Mouse (Mus musculus) kidney, embryonic 16.5 days (tissue): ENCODE measurements at regions not wholly inside any gene's neighbourhood (a gene's known extent, or its start where the extent isn't known, plus 50 kb on each side); places are given as distances from the start of the nearest gene placed in this dataset.

Experiments used
- ATAC-seq: fragments of 200-750 bp; cut with Nextera tagmentation; 2 replicates; pipeline ENCODE4 v1.8.0; 2017; ENCODE audit warnings: moderate TSS enrichment; ENCODE audit not compliant: low FRiP score, low TSS enrichment
- H3K27ac ChIP-seq: fragments of 300-500 bp; sonication (generic); 2 replicates; pipeline ENCODE4 v1.5.1; 2014; ENCODE audit warnings: low read length
- H3K27me3 ChIP-seq: fragments of 300-500 bp; sonication (generic); 2 replicates; pipeline ENCODE4 v1.6.1; 2014; ENCODE audit warnings: low read length, control low read depth, mixed read lengths; ENCODE audit not compliant: insufficient read depth
- H3K36me3 ChIP-seq: fragments of 300-500 bp; sonication (generic); 2 replicates; pipeline ENCODE4 v1.6.1; 2014; ENCODE audit warnings: low read length, control low read depth, mixed read lengths; ENCODE audit not compliant: insufficient read depth
- H3K4me1 ChIP-seq: fragments of 300-500 bp; sonication (generic); 2 replicates; pipeline ENCODE4 v1.6.1; 2014; ENCODE audit warnings: low read length, control low read depth, mixed read lengths; ENCODE audit not compliant: insufficient read depth
- H3K4me2 ChIP-seq: fragments of 300-500 bp; sonication (generic); replicated peaks from 2 replicates; pipeline ENCODE4 v1.6.1; 2014; ENCODE audit warnings: low read depth, low read length
- H3K4me3 ChIP-seq: fragments of 300-500 bp; sonication (generic); 2 replicates; pipeline ENCODE4 v1.5.1; 2014; ENCODE audit warnings: mild to moderate bottlenecking, low read length
- H3K9ac ChIP-seq: fragments of 300-500 bp; sonication (generic); replicated peaks from 2 replicates; pipeline ENCODE4 v1.6.1; 2014; ENCODE audit warnings: low read length
- H3K9me3 ChIP-seq: fragments of 300-500 bp; sonication (generic); 2 replicates; pipeline ENCODE4 v1.6.1; 2016; ENCODE audit warnings: low read length, control low read depth
- WGBS: fragments of 180-500 bp; shearing (Covaris S2); extraction: QIAGEN DNeasy Blood & Tissue Kit; methylation state at CpG from one replicate; pipeline ENCODE4 v1.1.7; 2014; 5-methylcytosine and 5-hydroxymethylcytosine counted together

GRCm38 (mm10) chr11:79830567-79831055, 131.6 kb downstream of the Utp6 start:
- no peaks in the 10 kb centered on the region for H3K36me3 ChIP-seq
- WGBS = 81% methylated on average over 5 of the region's 5 CpGs
- H3K4me3 ChIP-seq = no peak overlapping the region
- 0 out of 2 replicates have a peak, but pooled peaks cover 4% of the 10 kb centered on the region for H3K9me3 ChIP-seq
- H3K27ac ChIP-seq = no peak overlapping the region
- H3K4me2 ChIP-seq = no peak overlapping the region
- H3K27me3 ChIP-seq = no peaks in the 10 kb centered on the region
- no peak for ATAC-seq
- H3K9ac ChIP-seq = no peak overlapping the region
- no peaks in the 10 kb centered on the region for H3K4me1 ChIP-seq

GRCm38 (mm10) chr11:79827034-79827433, 135.2 kb downstream of the Utp6 start:
- no peak overlapping the region for H3K4me2 ChIP-seq
- 88% methylated on average over 3 of the region's 3 CpGs for WGBS
- H3K4me3 ChIP-seq = no peak overlapping the region
- H3K27ac ChIP-seq = no peak overlapping the region
- H3K9ac ChIP-seq = no peak overlapping the region
- 0 out of 2 replicates have a peak, but pooled peaks cover 4% of the 10 kb centered on the region for H3K9me3 ChIP-seq
- no peak for ATAC-seq
- no peaks in the 10 kb centered on the region for H3K4me1 ChIP-seq
- H3K36me3 ChIP-seq = no peaks in the 10 kb centered on the region
- no peaks in the 10 kb centered on the region for H3K27me3 ChIP-seq

DNA sequence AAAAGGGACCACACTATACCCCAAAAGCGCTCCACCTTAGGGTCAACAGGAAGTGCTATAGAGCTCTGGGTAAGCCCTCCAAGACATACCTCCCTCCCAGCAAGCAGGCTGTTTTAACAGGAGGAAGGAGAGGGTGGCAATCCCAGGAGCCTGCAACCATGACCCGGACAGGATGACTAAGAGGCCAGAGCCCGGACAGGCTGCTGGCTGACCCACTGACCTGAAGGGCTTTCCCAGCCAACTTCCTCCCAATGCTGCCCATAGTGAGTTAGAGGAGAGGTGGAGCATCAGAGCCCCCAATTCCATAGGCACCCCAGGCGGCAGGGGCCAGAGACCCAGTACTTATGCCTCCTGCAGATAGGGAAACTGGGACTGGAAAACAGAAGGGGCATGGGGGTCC, 136.3 kb downstream of the Utp6 start:
- no peak overlapping the region for H3K4me2 ChIP-seq
- no peaks in the 10 kb centered on the region for H3K27me3 ChIP-seq
- H3K27ac ChIP-seq = no peak overlapping the region
- no peaks in the 10 kb centered on the region for H3K4me1 ChIP-seq
- no peak overlapping the region for H3K4me3 ChIP-seq
- 0 out of 2 replicates have a peak, but pooled peaks cover 4% of the 10 kb centered on the region for H3K9me3 ChIP-seq
- no peak overlapping the region for H3K9ac ChIP-seq
- WGBS = 67% methylated on average over 4 of the region's 4 CpGs
- H3K36me3 ChIP-seq = no peaks in the 10 kb centered on the region
- no peak for ATAC-seq

DNA sequence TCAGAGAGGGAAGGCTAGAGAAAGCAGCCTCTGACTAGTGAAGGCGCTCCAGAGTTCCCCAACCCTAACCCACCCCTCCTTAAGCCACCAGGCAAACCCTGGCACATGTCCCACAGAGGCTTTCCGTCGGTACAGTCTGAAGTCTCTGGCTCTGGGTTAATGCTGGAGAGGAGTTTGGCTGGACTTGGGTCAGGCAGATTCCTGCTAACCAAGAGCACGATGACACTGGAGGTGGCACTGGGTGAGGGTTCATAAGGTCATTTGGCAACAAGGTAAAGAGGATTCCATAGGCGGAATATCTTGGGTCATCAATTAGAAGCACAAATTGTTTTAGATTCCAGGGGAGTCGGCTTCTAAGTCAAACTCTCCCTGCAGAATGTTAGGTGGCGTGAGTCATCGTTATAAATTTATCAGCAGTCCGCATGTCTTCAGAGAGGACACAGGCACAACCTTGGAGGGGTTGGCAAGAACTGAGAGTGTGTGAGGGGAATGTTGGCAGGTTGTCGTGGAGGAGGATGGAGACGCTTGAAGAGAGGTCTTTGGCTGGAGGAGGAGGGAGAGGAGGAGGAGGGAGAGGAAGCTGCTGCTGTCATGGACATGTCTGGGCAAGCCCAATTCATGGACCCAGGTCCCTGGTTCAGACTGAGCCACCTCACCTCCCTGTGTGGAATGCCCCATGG, 138.4 kb downstream of the Utp6 start:
- ATAC-seq = no peak
- H3K9me3 ChIP-seq = 0 out of 2 replicates have a peak, but pooled peaks cover 4% of the 10 kb centered on the region
- H3K4me1 ChIP-seq = no peaks in the 10 kb centered on the region
- H3K27me3 ChIP-seq = no peaks in the 10 kb centered on the region
- no peak overlapping the region for H3K9ac ChIP-seq
- 71% methylated on average over 11 of the region's 11 CpGs for WGBS
- H3K4me3 ChIP-seq = no peak overlapping the region
- no peak overlapping the region for H3K27ac ChIP-seq
- H3K4me2 ChIP-seq = no peak overlapping the region
- H3K36me3 ChIP-seq = no peaks in the 10 kb centered on the region

DNA sequence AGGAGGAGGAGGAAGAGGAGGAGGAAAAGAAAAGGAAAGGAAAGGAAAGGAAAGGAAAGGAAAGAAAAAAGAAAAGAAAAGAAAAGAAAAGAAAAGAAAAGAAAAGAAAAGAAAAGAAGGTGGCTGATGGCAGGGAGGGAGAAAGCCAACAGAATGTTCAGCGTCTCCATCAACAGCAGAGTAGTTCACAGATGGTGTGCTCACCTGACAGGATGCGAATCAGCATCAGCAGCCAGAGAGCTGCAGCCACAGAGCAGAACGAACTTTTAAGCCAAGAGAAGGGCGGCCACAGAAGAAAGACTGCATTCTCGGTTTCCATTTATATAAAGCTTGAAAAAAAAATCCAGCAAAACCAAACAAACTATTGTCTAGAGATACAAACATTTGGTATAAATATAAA, 140.2 kb downstream of the Utp6 start:
- no peaks in the 10 kb centered on the region for H3K9me3 ChIP-seq
- H3K36me3 ChIP-seq = no peaks in the 10 kb centered on the region
- H3K4me2 ChIP-seq = no peak overlapping the region
- whole genome bisulfite sequencing = 78% methylated on average over 5 of the region's 5 CpGs
- no peak overlapping the region for H3K9ac ChIP-seq
- H3K27ac ChIP-seq = no peak overlapping the region
- no peaks in the 10 kb centered on the region for H3K27me3 ChIP-seq
- no peaks in the 10 kb centered on the region for H3K4me1 ChIP-seq
- no peak for ATAC-seq
- H3K4me3 ChIP-seq = no peak overlapping the region

DNA sequence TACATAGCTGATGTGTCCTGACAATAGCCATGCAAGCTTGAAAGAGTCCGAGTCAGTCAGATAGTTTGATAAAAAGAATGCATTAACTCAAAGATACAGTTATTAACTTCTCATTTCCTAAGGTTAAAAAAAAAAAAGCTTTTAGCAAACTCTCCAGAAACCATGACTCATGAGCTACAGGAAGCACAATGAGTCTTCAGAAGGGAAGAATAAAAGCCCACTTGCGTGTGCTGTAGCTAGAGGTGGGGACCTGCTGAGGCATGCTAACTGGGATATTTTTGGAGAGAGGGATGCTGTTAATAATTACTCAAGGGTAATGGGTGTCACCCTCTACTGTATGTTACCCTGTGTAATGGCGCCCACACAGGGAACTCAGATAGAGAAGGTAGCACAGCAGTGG, 147.0 kb downstream of the Utp6 start:
- Histone ChIP-seq H3K27me3 (no peaks in the 10 kb centered on the region), H3K9me3 (0 out of 2 replicates have a peak, but pooled peaks cover 6% of the 10 kb centered on the region), H3K4me3 (no peak overlapping the region), H3K9ac (no peak overlapping the region), H3K27ac (no peak overlapping the region), H3K4me2 (no peak overlapping the region), H3K4me1 (no peaks in the 10 kb centered on the region), H3K36me3 (no peaks in the 10 kb centered on the region)
- 92% methylated on average over 3 of the region's 3 CpGs for WGBS
- no peak for ATAC-seq

- no peaks in the 10 kb centered on the region for H3K27me3 ChIP-seq
- H3K9ac ChIP-seq = no peak overlapping the region
- peak overlapping the region; percentile 17 for H3K4me2 ChIP-seq
- peak; percentile 60 for ATAC-seq
- H3K4me3 ChIP-seq = no peak overlapping the region
- H3K9me3 ChIP-seq = peaks cover 6% of the 10 kb centered on the region; the same call in 1 of the 2 replicates
- WGBS = 12% methylated on average over 17 of the region's 17 CpGs
- H3K4me1 ChIP-seq = peaks cover 29% of the 10 kb centered on the region
- H3K36me3 ChIP-seq = no peaks in the 10 kb centered on the region
- peak overlapping the region; percentile 80 for H3K27ac ChIP-seq
These were observed 155.2 kb downstream of the Utp6 start for GRCm38 (mm10) chr11:79806911-79807466.

GRCm38 (mm10) chr11:79806417-79806816, 155.8 kb downstream of the Utp6 start:
- Histone ChIP-seq H3K9me3 (peaks cover 6% of the 10 kb centered on the region; the same call in 1 of the 2 replicates), H3K36me3 (no peaks in the 10 kb centered on the region), H3K4me2 (no peak overlapping the region), H3K27ac (peak overlapping the region; percentile 80), H3K4me3 (no peak overlapping the region), H3K9ac (no peak overlapping the region), H3K27me3 (no peaks in the 10 kb centered on the region), H3K4me1 (peaks cover 29% of the 10 kb centered on the region)
- ATAC-seq = 0 out of 2 replicates have a peak, but pooled peaks have one; percentile 3
- 69% methylated on average over 10 of the region's 10 CpGs for WGBS

GRCm38 (mm10) chr11:79805981-79806415, 156.2 kb downstream of the Utp6 start:
- Histone ChIP-seq H3K9ac (no peak overlapping the region), H3K27me3 (no peaks in the 10 kb centered on the region), H3K9me3 (peaks cover 6% of the 10 kb centered on the region; the same call in 1 of the 2 replicates), H3K4me1 (peaks cover 29% of the 10 kb centered on the region), H3K36me3 (no peaks in the 10 kb centered on the region), H3K27ac (peak overlapping the region; percentile 80), H3K4me2 (no peak overlapping the region), H3K4me3 (no peak overlapping the region)
- WGBS = 40% methylated on average over 10 of the region's 10 CpGs
- ATAC-seq = peak; percentile 55; the same call in 1 of the 2 replicates

GRCm38 (mm10) chr11:79803971-79804370, 158.2 kb downstream of the Utp6 start:
- Histone ChIP-seq H3K4me1 (peaks cover 29% of the 10 kb centered on the region), H3K4me2 (no peak overlapping the region), H3K27me3 (no peaks in the 10 kb centered on the region), H3K9ac (no peak overlapping the region), H3K4me3 (no peak overlapping the region), H3K36me3 (no peaks in the 10 kb centered on the region), H3K27ac (no peak overlapping the region), H3K9me3 (peaks cover 6% of the 10 kb centered on the region; the same call in 1 of the 2 replicates)
- ATAC-seq = no peak
- WGBS = 76% methylated on average over 2 of the region's 2 CpGs
